Mouse (Mus musculus): ENCODE data around the gene Erc2. TPM values are rescaled to one million over a fixed set of nuclear protein-coding genes. Genes with fewer than 3 reads are reported as not detected.

The Erc2 gene
- total and polyA plus RNA-seq, 3 experiments, result not detected

- H3K4me2 ChIP-seq (ENCODE audit: insufficient read depth, low read depth, poor library complexity, severe bottlenecking), result no peak overlapping the region
- H3K27me3 ChIP-seq (replicated peaks), result no peaks in the 10 kb centered on the region
- dilution Hi-C loops (cut with MboI; ENCODE audit: extremely low pct_ligation_motif_present, extremely low pct_unique_long_range_greater_than_20kb, low sequenced_read_pairs), result no loop called here
- peaks cover 25% of the 10 kb centered on the region for H3K9me3 ChIP-seq (replicated peaks; ENCODE audit: low read length)
- in situ Hi-C loops (cut with MboI; ENCODE audit: low pct_ligation_motif_present, low pct_unique_long_range_greater_than_20kb, low sequenced_read_pairs), result no loop called here
- no peaks in the 10 kb centered on the region for H3K79me2 ChIP-seq (replicated peaks; ENCODE audit: control insufficient read depth, extremely low read depth, insufficient read depth, poor library complexity, severe bottlenecking)
- H3K36me3 ChIP-seq (replicated peaks in 1 of 2; ENCODE audit: control insufficient read depth in 1 of 2, insufficient read depth in 1 of 2, low read length in 1 of 2), result no peaks in the 10 kb centered on the region
- no peak overlapping the region for H3K4me3 ChIP-seq (replicated peaks in 1 of 3; ENCODE audit: low read depth in 2 of 3, low read length in 2 of 3, poor library complexity in 1 of 3)
- TF ChIP-seq ZKSCAN1 (IDR thresholded peaks at IDR 0.05; ENCODE audit: borderline replicate concordance, low read depth, low read length) (no peak), UBTF (IDR thresholded peaks at IDR 0.05; ENCODE audit: low read depth, low read length) (no peak), ZNF384 (IDR thresholded peaks at IDR 0.05; ENCODE audit: low read depth, low read length) (no peak), MAX (IDR thresholded peaks at IDR 0.05; ENCODE audit: low read length) (no peak), TBP (conservative IDR thresholded peaks at IDR 0.05; ENCODE audit: low read depth, low read length) (no peak), IRF4 (IDR thresholded peaks at IDR 0.05; ENCODE audit: low read depth, low read length) (no peak), ELF1 (IDR thresholded peaks at IDR 0.05; ENCODE audit: low read depth, low read length) (no peak), MAZ (IDR thresholded peaks at IDR 0.05; ENCODE audit: low read depth, low read length) (no peak), CTCF (conservative IDR thresholded peaks at IDR 0.05 in 1 of 2, IDR thresholded peaks at IDR 0.05 in 1 of 2; ENCODE audit: low read depth in 2 of 2, low read length in 2 of 2) (no peak), MEF2A (IDR thresholded peaks at IDR 0.05; ENCODE audit: borderline replicate concordance, low read depth, low read length) (no peak), MYC (IDR thresholded peaks at IDR 0.05; ENCODE audit: low read depth, low read length) (no peak)
- no peak overlapping the region for H3K9ac ChIP-seq (ENCODE audit: insufficient read depth, low read depth)
- H3K4me1 ChIP-seq (ENCODE audit: control insufficient read depth in 1 of 2, insufficient read depth in 2 of 2), result no peaks in the 10 kb centered on the region
- no peak for DNase-seq (ENCODE audit: extremely low read depth)
- no peak overlapping the region for H3K27ac ChIP-seq (ENCODE audit: insufficient read depth, low read depth)
These were observed 521.8 kb downstream of the Erc2 start for GRCm38 (mm10) chr14:28143998-28144397.

- no peaks in the 10 kb centered on the region for H3K36me3 ChIP-seq (replicated peaks in 1 of 2; ENCODE audit: control insufficient read depth in 1 of 2, insufficient read depth in 1 of 2, low read length in 1 of 2)
- no peaks in the 10 kb centered on the region for H3K4me1 ChIP-seq (ENCODE audit: control insufficient read depth in 1 of 2, insufficient read depth in 2 of 2)
- in situ Hi-C loops (cut with MboI; ENCODE audit: low pct_ligation_motif_present, low pct_unique_long_range_greater_than_20kb, low sequenced_read_pairs), result no loop called here
- peaks cover 30% of the 10 kb centered on the region for H3K9me3 ChIP-seq (replicated peaks; ENCODE audit: low read length)
- no peak for DNase-seq (ENCODE audit: extremely low read depth)
- H3K27ac ChIP-seq (ENCODE audit: insufficient read depth, low read depth), result no peak overlapping the region
- H3K4me3 ChIP-seq (replicated peaks in 1 of 3; ENCODE audit: low read depth in 2 of 3, low read length in 2 of 3, poor library complexity in 1 of 3), result no peak overlapping the region
- H3K27me3 ChIP-seq (replicated peaks), result no peaks in the 10 kb centered on the region
- H3K9ac ChIP-seq (ENCODE audit: insufficient read depth, low read depth), result no peak overlapping the region
- H3K4me2 ChIP-seq (ENCODE audit: insufficient read depth, low read depth, poor library complexity, severe bottlenecking), result no peak overlapping the region
- no peaks in the 10 kb centered on the region for H3K79me2 ChIP-seq (replicated peaks; ENCODE audit: control insufficient read depth, extremely low read depth, insufficient read depth, poor library complexity, severe bottlenecking)
- no peak for TF ChIP-seq GABPA (IDR thresholded peaks at IDR 0.05; ENCODE audit: insufficient replicate concordance, low read depth, low read length)
- no peak for TF ChIP-seq RAD21 (IDR thresholded peaks at IDR 0.05; ENCODE audit: low read depth, low read length)
- no peak for TF ChIP-seq KAT2A (IDR thresholded peaks at IDR 0.05; ENCODE audit: insufficient replicate concordance, low read length)
- no peak for TF ChIP-seq ZMIZ1 (IDR thresholded peaks at IDR 0.05; ENCODE audit: low read depth, low read length)
- TF ChIP-seq PAX5 (IDR thresholded peaks at IDR 0.05; ENCODE audit: low read length), result no peak
- no peak for TF ChIP-seq CHD1 (IDR thresholded peaks at IDR 0.05; ENCODE audit: low read depth, low read length)
- TF ChIP-seq MXI1 (IDR thresholded peaks at IDR 0.05; ENCODE audit: low read depth, low read length), result no peak
- no peak for TF ChIP-seq BHLHE40 (IDR thresholded peaks at IDR 0.05; ENCODE audit: low read depth, low read length)
- TF ChIP-seq HCFC1 (IDR thresholded peaks at IDR 0.05; ENCODE audit: low read depth, low read length), result no peak
- TF ChIP-seq CHD2 (IDR thresholded peaks at IDR 0.05; ENCODE audit: low read length), result no peak
- no peak for TF ChIP-seq MYC (IDR thresholded peaks at IDR 0.05; ENCODE audit: low read depth, low read length)
- no peak for TF ChIP-seq JUN (IDR thresholded peaks at IDR 0.05; ENCODE audit: insufficient read depth, low read depth, low read length)
- no peak for TF ChIP-seq UBTF (IDR thresholded peaks at IDR 0.05; ENCODE audit: low read depth, low read length)
- TF ChIP-seq TCF12 (IDR thresholded peaks at IDR 0.05; ENCODE audit: low read depth, low read length), result no peak
- dilution Hi-C loops (cut with MboI; ENCODE audit: extremely low pct_ligation_motif_present, extremely low pct_unique_long_range_greater_than_20kb, low sequenced_read_pairs), result no loop called here
These were observed 525.0 kb downstream of the Erc2 start for GRCm38 (mm10) chr14:28147201-28147600.

All from CH12.LX (cell line).